Mouse (Mus musculus): Measurements from ENCODE around the gene Klhl40. TPM values are rescaled to one million over a fixed set of nuclear protein-coding genes. Genes with fewer than 3 reads are reported as not detected.

The Klhl40 gene
- polyA plus RNA-seq, 1 experiment, result not detected

DNA sequence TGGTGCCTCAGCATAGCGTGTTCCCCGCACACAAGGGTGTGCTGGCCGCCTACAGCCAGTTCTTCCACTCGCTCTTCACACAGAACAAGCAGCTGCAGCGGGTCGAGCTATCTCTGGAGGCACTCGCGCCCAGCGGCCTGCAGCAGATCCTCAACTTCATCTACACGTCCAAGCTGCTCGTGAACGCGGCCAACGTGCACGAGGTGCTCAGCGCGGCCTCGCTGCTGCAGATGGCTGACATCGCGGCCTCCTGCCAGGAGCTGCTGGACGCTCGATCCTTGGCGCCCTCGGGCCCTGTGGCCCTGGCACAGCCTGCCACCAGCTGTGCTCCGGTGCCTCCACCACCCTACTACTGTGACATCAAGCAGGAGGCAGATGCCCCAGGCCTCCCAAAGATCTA, 14.6 kb upstream of the Klhl40 start:
- TF ChIP-seq GATA1 (IDR thresholded peaks at IDR 0.05; ENCODE audit: low read length), result no peak

DNA sequence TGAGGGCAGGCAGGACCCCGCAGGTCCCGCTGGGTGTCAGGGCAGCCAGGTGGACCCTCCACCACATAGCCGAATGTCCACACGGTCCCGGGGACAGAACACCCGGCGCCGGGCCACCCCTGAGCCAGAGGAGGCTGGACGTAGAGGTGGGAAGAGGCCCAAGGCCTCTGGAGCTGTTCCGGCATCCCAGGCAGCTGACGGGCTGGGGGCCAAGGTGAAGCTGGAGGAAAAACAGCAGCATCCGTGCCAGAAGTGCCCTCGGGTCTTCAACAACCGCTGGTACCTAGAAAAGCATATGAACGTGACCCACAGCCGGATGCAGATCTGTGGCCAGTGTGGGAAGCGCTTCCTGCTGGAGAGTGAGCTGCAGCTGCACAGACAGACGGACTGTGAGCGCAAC, 13.7 kb upstream of the Klhl40 start:
- TF ChIP-seq GATA1 (IDR thresholded peaks at IDR 0.05; ENCODE audit: low read length), result no peak

DNA sequence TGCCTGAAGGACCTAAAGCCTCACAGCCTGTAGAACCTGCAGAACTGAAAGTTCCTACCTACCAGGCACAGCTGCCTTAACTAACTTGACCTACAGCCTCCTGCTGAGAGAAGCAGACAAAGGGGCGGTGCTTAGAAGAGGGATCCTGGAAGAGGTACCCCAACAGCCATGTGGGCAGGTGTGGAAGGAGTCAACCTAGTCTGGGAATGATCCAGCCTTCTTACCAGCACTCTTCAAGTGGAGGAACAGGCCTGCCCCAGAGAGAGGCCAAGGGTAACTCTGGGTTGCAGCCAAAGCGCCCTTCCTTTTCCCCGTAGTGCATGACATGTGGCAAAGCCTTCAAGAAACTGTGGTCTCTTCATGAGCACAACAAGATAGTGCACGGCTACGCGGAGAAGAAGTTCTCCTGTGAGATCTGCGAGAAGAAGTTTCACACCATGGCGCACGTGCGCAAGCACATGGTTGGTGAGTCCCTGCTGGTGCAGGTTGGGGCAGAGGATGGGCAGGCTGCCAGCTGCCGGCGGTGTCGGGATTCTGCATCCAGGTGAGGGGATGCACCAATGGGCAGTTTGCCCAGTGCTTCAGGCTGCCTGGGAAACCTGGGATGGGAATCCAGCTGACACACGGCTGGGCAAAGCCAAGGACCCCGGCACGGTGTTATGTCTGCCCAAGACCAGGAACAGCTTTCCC, 12.1 kb upstream of the Klhl40 start:
- TF ChIP-seq GATA1 (IDR thresholded peaks at IDR 0.05; ENCODE audit: low read length), result no peak

DNA sequence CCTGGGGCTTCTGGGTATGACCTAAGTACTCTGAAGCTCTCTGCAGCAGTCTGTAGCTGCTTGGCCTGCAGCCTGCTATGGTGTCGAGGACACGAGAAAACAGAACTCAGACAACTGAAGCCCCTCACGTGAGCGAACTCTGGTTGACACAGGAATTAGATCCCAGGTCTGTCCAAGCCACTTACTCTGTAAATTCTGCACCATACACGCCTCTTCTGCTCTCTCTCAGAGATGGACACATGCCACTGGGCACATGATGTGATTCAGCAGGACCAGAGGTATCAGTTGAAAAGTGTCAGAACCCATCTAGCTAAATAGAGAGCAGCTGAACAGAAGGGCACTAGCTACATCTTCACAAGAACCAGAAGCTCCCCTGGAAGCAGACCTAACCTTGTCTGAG, 5.0 kb upstream of the Klhl40 start:
- TF ChIP-seq GATA1 (IDR thresholded peaks at IDR 0.05; ENCODE audit: low read length), result no peak

DNA sequence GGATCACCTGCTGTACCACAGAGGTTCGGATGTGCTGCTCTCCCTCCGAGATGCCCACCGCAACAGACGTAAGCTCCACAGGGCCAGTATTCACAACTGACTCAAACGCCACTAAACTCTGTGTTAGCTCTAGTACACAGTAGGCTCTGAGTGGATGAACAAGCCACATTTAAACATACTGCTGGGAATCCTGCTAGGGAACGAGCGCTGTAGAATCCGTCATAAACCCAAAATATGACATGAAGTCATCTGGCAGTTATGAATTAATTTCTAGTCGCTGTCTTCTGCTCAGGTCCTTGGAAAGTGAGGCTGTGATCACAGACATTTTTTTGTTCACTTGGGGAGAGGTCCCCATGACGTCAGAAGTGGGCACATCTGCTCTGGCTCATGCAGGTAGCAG, 1.5 kb upstream of the Klhl40 start:
- no peak for TF ChIP-seq GATA1 (IDR thresholded peaks at IDR 0.05; ENCODE audit: low read length)

DNA sequence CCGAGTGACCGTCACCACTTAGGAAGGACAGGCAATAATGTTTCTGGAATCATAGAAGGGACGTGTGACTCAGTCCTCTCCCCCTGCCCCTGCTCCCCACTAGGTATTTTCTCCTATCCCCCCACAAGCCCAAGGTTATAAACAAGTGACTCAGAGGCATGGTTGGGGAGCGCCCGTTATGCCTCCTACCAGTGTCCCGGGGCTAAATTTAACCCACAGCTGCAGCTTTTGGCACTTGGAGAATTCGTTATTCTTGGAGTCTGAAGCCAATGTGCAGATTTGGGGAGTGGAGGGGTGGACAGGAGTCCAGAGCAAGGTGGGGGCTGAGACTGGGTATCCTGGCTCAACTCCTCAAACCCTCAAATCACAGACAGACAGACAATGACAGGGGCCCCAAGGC, 896 bp upstream of the Klhl40 start:
- no peak for TF ChIP-seq GATA1 (IDR thresholded peaks at IDR 0.05; ENCODE audit: low read length)

DNA sequence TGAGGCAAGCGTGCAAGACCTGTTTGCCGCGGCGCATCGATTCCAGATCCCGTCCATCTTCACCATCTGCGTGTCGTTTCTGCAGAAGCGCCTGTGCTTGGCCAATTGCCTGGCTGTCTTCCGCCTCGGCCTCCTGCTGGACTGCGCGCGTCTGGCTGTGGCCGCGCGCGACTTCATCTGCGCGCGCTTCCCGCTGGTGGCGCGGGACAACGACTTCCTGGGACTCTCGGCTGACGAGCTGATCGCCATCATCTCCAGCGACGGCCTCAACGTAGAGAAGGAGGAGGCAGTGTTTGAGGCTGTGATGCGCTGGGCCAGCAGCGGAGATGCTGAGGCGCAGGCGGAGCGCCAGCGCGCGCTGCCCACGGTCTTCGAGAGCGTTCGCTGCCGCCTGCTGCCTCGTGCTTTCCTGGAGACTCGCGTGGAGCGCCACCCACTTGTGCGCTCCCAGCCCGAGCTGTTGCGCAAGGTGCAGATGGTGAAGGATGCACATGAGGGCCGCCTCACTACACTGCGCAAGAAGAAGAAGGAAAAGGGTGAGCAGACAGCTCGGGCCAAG, 738 bp downstream of the Klhl40 start:
- TF ChIP-seq GATA1 (IDR thresholded peaks at IDR 0.05; ENCODE audit: low read length), result no peak

DNA sequence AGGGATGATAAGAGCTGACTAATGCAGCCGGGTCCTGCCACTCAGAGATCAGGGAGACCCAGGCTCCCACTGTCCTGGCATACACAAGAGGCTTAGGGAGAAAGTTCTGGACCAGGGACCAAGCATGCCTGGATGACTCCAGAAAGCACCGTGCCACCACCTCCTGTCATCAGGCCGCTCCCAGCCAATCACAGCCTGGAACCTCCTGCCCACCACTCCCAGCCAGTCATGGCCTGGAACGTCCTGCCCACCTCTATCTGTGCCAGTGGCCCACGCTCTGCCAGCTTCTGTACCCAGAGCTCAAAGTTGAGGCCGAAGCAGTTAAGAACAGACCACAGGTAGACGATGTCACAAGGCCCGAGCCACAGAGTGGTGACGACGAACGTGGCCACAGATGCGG, 7.4 kb downstream of the Klhl40 start:
- TF ChIP-seq GATA1 (IDR thresholded peaks at IDR 0.05; ENCODE audit: low read length), result no peak

DNA sequence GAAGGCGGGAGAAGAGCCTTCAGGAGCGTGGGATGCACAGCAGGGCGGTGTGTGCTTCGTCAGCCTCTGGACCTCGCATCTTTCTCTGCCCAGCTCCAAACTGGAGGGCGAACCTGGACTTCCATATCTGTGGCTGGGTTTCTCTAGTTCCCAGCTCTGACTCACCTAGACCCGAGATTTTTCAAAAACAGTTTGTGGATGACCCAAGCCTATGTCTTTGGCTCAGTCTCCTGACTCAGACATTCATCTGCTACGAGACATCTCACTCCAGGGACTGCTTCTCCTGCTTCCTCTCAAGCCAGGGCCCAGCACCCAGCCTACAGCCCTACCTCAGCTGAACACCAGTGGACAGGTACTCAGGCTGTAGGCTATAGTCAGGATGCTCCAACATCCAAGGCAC, 7.9 kb downstream of the Klhl40 start:
- TF ChIP-seq GATA1 (IDR thresholded peaks at IDR 0.05; ENCODE audit: low read length), result no peak

DNA sequence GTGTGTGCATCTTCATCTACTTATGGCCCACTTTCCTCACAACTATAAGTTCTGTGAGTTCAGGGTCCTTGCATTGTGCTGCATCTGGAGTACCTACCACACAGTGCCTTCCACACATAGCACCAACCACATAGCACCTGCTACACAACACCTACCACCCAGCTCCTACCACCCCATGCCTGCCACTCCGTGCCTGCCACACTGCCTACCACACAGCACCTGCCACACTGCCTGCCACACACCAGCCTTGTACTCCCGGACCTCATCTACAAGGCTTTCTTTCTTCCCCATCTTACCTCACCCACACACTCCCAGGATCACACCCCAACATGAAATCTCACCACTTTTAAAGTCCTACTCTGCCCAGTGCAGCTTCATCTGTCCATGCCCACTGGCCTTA, 9.0 kb downstream of the Klhl40 start:
- TF ChIP-seq GATA1 (IDR thresholded peaks at IDR 0.05; ENCODE audit: low read length), result no peak

DNA sequence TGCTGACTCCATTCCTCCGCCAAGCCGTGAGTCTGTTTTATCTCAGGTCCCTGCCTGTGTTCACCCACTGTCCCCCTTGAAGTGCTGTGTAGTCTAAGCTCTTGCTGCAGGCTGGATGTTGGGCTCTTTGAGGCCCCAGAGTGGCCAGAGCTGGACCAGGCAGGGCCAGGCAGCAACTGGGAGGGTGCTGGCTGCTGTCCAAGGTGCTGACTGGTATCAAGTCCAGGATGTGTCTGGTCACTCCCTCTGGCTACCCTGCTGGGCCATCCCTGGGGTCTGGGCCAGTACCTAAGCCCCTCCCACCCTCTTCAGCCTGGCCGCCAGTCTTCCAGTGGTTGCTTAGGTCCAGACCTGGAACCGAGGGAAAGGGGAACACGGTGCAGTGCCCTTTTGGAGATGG, 13.8 kb downstream of the Klhl40 start:
- TF ChIP-seq GATA1 (IDR thresholded peaks at IDR 0.05; ENCODE audit: low read length), result no peak

DNA sequence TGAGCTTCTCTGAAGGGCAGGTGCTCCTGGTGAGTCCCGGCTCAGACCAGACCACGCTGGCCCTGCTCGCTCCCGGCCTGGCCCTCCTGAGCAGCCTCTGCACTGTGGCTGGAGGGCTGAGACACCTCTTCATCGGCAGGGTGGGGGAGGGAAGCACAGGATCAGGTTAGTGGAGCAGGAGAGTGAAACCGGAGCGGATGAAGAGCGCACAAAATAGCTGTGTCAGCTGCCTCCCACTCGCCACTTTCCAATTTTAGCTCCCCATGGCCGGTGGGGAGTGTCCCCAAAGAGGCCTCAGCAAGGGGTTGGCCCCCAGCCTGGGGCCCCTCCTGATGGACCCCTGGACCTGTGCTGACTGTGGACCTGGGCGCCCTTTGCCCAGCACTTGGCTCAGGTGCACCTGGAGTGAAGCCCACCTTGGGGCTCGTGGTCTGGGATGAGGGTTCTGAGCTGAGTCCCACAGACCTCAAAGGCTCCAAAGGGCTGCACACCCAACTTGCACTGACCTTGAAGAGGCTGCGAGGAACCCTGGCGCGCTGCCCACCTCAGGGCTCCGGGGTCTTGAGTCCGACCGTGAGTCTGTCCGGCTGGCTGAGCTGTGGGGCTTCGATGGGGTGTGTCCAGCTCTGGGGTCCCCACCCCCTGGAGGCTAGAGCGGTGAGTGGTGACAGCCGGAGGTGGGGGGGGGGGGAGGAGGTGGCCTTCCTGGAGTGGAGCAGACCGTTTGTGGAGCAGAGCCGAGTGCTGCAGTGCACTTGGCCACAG, 14.5 kb downstream of the Klhl40 start, which contains the start of gene Hhatl:
Hhatl (minus strand) TSS at position 751 of the 765 bp plus-strand sequence.
- no peak for TF ChIP-seq GATA1 (IDR thresholded peaks at IDR 0.05; ENCODE audit: low read length)

DNA sequence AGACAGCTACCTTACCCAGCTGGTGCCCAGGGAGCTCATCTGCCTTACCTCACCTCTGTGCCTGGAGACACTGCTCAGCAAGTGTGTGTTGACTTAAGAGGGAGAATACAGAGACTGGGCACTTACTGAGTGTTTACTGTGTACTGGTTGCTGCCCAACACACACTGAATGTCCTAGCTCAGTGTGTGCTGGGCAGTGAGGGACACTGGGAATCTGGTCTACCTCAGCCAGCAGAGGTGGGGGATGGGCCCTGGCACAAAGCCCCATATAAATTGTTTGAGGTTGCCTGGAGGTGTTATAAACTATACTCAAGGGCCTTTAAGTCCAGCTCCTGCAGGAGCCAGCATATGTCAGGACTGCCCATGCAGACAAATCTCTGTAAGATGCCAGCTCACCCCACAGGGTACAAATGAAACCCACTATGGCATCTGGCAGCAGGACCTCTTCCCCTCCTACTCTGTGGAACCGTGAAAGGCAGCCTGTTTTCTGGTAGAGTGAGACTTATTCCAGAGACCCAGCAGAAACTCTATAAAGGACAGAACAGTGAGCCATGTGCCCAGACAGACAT, 17.6 kb downstream of the Klhl40 start:
- no peak for TF ChIP-seq GATA1 (IDR thresholded peaks at IDR 0.05; ENCODE audit: low read length)

DNA sequence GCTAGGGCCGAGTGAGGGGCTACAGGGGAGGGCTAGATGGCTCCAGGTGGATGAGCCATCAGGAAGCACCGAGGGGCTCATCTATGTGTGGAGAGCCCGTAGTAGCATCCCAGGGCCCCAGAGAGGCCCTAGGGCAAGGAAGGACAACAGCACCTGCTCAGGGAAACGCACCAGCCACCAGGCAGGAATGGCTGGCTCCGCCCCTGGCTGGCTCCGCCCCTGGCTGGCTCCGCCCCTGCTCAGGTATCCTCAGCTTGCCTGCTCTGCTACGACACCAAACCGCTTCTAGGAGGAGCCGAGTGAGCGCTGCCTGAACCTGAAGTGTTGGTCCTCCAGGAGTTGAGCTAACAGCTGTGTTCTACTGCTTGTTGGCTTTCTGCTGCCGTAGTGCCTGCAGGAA, 20.3 kb downstream of the Klhl40 start:
- TF ChIP-seq GATA1 (IDR thresholded peaks at IDR 0.05; ENCODE audit: low read length), result no peak

DNA sequence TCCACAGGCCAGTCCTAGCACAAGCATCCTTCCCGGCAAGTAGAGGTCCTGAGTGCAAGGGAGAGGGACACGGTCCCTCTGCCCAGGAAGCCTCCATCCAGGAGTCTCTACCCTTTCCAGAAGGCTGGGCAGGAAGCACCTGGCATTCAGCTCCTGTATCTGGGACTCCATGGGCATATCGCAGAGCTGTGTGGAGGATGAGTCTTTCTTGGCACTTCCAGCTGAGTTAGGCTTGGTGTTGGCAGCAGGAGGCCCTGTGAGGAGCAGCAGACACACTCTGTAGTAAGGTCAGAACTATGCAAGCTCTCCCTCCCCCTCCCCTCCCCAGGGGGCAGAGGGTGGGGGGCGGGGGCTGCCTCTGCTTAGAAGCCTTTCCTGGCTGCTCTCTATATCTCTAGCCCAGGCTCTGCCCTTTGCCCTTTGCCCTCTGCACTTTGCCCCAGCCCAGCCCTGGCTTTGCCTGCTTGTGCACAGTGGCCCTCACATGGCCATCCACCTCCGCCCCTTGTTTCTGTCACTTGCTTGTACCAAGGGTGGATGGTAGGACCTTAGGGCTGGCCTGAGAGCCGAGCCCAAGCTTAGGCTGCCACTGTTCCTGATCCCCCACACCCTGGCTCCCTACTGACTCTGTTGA, 21.6 kb downstream of the Klhl40 start:
- no peak for TF ChIP-seq GATA1 (IDR thresholded peaks at IDR 0.05; ENCODE audit: low read length)

DNA sequence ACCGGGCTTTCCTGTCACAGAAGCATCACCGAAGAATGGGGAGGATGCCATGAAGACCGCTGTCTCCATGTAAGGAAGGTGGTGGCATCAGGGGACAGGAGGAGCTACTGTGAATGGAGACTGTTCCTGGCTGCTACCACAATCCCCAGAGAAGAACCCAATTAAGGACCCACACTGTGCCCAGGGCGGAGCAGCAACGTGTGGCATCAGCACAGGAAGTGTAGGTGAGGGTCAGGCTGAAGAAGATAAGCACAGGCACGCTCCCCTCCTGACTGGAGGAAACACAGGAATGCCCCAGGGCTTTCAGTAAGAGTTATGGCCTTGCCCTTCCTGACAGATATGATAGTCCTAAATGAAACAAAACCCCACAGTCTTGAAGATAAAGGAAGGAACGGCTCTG, 25.3 kb downstream of the Klhl40 start:
- no peak for TF ChIP-seq GATA1 (IDR thresholded peaks at IDR 0.05; ENCODE audit: low read length)
